Mouse (Mus musculus) thymus, postnatal 14 days (tissue): ENCODE results near the gene Pip4k2b.
A peak's percentile ranks its signal among the peaks of the same experiment; 100 is the strongest.
"Not testable (repeated sequence)": the region's sequence is repeated elsewhere in the genome, so short reads cannot be mapped to it uniquely, and the experiment has no call there.

Experiments used
- DNase-seq: peaks from one replicate; pipeline ENCODE4 v3.0.0; 2021

Gene Pip4k2b

DNA sequence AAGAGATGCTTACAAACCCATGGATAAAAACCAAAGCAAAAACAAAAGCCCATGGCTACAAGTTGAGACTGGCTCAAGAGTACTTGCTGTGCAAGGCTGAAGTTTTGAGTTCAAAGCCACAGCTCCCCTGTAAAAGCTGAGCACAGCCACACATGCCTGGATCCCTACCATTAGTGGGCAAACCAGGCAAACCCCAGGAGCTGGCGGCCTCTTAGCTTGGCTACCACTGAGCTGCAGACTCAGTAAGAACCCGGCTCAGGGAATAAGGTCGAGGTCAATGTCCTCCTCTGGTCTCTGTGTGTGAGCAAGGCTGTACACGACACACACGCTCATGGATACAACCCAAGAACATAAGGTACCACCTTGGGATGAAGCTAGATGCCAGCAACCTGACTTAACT lies 4.0 kb upstream of the Pip4k2b start:
- DNase-seq, result no peak

DNA sequence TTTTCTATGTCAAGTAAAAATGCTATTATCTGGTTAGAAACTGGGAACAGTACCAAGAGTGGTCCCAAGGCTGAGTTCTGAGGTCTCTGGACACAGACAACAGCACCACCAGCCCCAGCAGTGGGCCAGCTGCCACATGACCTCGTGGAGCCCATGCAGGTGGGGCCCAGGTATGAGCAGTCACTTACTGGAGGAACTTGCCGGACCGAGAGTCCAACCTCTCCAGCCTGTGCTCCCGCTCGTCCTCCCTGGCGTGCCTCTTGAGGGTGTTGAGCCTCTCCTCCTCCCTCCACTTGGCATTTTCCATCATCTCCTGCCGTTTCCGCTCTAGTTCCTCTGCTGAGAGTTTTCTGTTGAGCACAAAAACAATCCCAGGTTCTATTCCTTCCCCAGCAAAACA lies 3.3 kb upstream of the Pip4k2b start:
- DNase-seq, result no peak

DNA sequence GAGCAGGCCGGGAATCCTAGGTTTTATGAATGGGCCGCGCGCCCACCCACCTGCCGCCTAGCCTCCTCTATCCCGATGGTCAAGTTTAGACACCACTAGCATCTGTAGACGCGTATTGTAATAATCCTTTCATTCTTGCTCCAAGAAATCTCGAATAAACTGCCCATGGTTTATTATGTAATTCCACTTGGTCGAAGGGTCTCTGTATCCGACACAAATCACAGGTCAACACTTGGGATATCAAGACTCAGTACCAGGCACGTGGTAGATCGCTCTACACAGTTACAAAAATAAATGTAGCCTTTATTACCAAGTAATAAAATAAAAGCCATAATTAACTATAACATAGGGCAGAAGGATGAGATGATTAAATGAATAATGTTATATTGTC lies 822 bp upstream of the Pip4k2b start:
- DNase-seq, result no peak

DNA sequence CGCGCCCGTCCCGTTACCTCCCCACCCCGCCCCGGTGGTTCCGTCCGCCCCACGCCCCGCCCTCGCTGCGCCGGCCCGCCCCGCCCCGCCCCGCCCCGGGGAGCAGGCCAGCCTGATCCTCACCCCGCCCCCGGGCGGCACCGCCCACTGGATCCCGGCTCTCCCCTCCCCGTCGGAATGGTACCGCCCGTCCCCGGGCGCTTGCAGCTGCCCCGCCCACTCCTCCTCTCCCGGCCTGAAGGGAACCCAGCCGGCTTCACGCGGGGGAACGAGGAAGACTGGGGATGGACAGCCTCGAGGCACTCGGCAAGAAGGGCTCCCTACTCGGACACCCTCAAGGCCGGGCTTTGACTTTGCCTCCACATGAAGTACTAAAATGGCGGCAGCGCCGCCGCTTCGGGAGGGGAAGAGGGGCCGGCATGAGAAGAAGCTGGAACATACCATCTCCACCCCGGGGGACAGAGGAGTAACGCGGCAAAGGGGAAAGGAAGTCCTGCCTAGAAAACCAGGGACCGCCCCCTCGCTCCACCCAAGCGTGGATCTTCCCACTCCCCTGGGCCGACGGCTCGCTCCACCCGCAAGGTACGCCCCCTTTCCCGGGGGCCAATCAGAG lies 320 bp upstream of the Pip4k2b start:
- DNase-seq, result peak; percentile 99

DNA sequence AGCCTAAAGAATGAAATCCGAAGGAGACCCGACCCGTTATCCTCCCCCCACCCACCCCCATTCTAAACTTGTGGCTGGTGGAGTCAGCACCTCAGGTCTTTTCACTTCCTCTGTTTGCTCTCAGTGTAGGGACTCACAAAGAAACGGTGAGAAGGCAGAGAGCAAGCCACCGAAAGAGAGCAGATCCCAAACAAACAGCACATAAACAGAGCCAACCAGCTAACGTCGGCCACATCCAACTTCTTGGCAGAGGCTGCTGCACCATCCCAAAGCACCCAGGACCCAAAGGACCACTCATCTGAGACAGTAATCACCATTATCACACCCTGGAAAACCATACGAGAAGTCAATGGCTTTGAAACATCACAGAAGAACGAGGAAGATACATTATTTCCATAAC lies 1.1 kb downstream of the Pip4k2b start:
- DNase-seq, result peak; percentile 37

DNA sequence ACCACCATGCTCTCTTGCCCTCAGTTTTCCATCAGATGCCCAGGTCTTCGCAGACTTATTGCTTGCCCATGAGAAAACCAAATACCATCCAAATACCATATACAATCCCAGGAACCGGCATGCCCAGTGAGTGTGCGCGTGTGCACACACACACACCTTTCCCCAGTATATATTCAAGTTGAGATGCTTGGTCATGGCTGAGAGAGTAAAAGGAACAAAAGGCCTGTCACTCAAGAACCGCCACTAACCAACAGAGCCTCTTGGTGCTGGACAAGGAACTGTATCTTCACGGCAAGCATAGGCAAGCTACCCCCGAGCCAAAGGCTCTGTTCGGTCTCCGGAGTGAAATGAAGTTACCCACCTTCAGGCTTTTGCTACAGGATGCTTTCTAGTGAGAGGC lies 1.9 kb downstream of the Pip4k2b start:
- DNase-seq, result no peak

DNA sequence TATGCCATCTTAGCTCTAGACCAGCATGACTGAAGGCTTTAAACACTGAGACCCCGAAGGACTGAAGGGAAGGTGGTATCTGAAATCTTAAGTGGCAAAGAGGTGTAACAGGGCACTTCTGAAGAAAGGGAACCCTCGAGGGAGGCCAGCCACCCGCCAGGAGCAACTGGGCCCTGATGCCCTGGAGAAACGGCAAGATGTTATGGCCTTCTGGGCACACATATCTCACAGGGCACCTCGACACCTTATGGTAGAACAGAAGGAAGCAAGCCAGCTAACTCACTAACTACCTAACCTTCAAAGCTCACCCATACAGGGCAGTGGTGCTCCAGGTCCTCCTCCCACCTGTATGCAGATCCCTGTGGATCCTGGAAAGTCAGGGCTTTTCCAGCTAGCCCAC lies 2.3 kb downstream of the Pip4k2b start:
- no peak for DNase-seq

DNA sequence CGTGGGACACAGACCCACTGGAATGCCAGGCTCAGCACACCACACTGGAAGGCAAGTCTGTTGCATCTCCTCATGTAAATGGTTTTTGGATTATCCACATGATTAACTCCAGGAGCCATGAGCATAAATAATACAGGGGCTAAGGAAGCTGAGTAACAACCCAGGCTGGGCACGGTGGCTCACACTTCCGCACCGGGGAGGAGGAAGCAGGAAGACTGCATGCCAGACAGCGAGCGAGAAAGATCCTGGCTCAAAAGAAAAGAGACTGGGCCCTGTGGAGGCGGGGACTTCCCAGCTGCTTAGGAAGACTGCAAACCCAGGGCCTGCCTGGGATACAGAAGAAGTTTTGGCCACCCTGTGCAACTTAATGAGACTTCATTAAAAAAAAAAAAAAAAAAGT lies 4.3 kb downstream of the Pip4k2b start:
- DNase-seq, result peak; percentile 48

DNA sequence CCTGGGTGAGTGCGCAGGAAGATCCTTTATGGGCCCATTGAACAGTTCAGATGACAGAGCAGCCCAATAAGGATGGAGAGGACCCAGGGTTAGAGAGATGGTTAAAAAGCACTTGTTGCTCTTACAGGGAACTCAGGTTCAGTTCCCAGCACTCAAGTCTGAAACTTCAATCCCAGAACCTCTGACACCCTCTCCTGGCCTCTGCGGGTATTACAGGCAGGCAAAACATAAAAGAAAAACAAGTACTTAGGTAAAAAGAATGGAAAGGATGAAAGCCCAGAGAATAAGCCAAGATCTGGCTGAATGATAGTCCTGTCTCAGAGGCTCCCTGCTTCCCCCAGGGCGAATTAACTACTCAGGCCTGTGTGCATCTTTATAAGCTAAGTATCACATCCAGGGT lies 5.3 kb downstream of the Pip4k2b start:
- DNase-seq, result no peak

DNA sequence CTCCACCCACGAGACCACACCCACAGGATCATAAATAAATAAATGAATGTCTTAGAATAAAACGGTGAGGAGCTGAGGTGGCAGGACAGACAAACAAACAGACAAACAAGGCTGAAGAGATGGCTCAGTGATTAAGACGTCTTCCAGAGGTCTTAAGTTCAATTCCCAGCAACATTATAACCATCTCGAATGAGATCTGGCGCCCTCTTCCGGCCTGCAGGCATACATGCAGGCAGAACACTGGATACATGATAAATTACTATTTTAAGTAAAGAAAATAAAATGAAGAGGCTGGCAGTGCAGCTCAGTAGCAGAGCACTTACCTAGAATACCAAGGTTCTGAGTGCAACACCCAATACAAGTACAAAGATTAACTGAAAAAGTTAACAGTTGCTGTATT lies 5.8 kb downstream of the Pip4k2b start:
- peak; percentile 14 for DNase-seq

DNA sequence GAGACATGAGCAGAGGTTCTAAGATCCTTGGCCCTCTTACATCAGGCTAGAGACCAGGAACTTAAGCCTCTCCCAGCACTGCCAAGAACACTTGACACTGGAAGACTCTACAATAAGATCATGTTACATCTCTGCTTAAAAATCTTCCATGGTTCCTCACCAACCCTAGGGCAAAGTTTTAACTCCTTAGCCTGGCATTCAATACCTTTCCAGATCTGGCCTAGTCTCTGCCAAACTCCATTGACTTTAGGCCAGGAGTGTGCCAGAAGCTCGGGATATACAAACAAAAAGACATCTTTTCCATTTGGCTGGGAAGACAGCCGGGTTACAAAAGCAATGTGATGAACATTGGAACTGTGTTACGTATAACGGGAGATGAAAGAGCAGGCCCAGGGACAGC lies 6.9 kb downstream of the Pip4k2b start:
- no peak for DNase-seq

DNA sequence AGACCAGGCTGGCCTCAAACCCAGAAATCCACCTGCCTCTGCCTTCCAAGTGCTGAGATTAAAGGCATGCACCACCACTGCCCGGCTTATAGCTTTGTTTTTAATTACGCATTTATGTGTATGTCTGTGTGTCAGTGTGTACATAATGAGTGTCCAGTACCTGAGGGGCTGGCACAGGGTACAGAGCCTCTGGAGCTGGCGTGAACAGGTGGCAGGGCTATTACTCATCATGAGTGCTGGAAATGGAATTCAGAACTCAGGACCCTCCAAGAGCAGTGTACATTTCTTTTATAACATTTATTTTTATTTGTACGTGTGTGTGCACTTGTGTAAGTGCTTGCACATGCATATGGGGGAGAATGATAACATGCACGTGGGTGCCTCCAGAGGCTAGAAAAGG lies 7.9 kb downstream of the Pip4k2b start:
- no peak for DNase-seq

DNA sequence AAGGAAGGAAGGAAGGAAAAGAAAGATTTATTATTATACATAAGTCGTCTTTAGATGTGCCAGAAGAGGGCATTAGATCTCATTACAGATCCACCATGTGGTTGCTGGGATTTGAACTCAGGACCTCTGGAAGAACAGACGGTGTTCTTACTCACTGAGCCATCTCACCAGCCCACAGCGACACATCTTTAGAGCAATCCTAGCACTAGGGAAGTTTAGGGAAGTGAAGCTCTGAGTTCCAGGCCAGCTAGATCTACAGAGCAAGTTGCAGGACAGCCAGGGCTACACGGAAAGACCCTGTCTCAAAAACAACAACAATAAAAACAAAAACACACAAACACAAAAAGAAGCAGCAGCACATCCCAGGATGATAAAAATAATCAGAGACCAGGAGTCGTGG lies 9.7 kb downstream of the Pip4k2b start:
- DNase-seq, result not testable (repeated sequence)

DNA sequence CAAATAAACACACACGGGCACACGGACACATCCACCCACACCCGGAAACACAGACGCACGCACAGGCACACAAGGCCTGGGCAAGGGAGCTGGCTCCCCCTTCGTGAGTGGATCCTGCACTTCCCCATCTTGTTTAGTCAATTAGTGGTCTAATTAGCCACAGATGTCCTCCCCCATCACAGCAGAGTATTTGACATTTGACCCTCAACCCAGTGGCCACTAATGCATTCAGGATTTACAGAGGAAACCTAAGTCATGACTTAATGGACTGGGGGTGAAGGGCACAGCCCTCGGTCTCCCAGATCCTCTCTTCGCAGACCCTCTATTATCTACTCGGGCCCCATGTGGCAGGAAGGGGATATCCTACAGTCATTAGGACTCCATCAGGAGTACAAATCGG lies 10.8 kb downstream of the Pip4k2b start:
- no peak for DNase-seq

DNA sequence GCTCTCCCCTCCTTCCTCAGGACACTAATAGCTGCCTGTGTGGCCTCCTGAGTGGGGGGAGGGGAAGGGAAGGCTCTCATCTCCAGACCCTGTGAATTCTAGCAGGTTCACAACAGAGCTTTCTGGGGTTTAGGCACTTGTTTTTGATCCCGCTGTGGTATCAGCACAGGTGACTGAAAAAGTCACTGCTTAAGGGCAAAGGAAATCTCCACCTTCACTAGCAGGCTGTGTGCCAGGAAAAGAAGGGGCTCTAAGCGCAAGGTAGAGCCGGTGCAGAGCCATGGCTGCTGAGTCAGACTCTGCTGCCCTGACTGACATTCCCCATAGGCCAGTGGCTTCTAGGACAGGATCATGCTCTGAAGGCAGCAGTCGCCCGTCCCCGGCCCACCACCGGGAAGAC lies 15.8 kb downstream of the Pip4k2b start:
- peak; percentile 24 for DNase-seq

DNA sequence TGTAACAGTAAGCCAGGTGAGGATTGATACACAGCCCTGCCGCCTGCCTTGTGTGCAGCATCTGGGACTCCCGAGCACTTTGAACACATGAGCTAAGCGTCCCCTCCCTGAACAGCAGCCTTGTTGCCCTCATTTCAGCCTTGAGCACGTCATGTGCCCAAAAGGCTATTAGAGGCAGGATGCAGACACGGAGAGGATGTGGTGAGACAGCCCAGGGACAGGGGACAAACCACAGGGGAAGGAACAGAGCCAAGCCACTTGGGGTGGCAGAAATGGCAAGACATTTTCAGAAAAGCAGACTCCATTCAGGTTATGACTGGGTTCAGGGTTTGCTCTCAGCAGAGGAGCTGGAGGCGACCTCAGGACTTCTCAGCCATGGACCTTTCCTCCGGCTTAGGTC lies 16.2 kb downstream of the Pip4k2b start:
- DNase-seq, result peak; percentile 59

DNA sequence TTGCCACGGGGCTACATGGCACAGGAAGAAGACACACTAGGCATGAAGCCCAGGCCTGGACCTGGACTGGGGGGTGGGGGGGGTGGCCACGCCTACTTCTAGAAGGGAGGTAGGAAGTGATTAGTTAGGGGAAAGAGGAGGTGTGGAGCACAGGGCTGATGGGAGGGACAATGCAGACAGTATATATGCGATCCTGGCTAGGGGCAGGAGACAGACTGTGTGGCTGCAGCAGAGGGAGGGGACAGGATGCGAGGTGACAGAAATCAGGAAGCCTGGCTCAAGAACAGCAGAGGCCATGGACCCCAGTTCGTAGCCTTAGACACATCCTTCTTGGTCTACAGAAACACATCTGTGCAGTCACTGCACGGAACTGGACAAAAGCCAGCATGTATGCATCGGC lies 20.8 kb downstream of the Pip4k2b start:
- no peak for DNase-seq

DNA sequence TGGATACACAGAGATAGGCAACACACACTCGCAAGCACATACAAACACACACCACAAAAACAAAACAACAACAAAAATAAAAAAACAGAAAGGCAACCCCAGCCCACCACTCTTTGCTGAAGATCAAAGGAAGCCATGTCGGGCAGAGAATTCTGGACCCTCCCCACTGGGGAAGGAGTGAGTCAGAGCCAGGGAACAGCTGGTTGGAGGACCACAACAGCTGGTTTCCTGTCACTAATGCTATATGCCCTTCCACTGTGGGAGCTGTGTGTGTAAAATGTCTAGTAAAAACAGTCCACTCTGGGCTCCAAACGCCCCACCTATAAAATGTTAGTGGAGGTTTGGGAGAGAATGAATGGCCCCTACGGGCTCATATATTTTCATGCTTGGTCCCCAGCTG lies 23.2 kb downstream of the Pip4k2b start:
- DNase-seq, result no peak

DNA sequence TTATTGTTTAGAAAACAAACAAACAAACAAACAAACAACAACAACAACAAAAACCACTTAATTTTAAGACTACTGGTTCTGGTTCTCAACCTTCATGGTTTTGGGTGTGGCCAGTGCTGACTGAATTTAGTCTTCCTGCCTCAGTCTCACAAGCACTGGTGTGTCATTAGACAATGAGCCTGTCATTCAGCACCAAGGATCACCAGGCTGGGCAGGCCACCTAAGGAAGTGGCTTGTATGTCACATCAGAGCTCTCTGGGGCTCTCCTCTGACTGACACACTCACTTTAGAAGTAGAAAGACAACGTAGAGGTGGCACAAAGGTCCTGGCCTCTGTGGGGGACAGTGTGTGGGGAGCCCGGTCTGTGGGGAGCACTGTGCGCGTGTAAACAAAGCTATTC lies 25.5 kb downstream of the Pip4k2b start:
- no peak for DNase-seq

DNA sequence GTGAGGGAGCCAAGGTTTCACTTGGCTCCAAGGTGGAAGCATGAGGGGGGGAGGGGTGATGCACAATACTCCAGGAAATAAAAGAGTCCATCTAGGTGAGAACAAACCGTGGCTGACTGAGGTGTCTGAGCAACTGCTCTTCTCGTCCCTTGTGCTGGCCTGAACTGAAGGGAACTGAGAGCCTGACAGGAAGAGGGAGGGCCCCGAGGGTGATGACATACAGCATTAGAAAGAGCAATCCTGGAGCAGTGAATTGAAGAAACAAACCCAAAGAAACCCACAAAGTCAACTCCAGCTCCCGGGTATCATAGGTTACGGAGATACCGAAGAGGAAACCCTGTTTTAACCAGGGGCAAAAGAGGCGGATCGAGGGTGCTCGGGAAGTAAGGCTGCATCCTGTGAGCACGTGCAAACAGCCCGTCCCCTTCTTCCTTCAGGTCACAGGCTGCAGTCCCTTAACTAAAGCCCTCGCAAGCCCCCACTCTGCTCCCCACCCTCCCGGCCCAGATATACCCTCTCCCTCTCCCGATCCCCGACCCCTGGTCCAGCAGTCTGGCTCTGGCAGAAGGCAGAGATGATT lies 26.1 kb downstream of the Pip4k2b start:
- DNase-seq, result peak; percentile 31

DNA sequence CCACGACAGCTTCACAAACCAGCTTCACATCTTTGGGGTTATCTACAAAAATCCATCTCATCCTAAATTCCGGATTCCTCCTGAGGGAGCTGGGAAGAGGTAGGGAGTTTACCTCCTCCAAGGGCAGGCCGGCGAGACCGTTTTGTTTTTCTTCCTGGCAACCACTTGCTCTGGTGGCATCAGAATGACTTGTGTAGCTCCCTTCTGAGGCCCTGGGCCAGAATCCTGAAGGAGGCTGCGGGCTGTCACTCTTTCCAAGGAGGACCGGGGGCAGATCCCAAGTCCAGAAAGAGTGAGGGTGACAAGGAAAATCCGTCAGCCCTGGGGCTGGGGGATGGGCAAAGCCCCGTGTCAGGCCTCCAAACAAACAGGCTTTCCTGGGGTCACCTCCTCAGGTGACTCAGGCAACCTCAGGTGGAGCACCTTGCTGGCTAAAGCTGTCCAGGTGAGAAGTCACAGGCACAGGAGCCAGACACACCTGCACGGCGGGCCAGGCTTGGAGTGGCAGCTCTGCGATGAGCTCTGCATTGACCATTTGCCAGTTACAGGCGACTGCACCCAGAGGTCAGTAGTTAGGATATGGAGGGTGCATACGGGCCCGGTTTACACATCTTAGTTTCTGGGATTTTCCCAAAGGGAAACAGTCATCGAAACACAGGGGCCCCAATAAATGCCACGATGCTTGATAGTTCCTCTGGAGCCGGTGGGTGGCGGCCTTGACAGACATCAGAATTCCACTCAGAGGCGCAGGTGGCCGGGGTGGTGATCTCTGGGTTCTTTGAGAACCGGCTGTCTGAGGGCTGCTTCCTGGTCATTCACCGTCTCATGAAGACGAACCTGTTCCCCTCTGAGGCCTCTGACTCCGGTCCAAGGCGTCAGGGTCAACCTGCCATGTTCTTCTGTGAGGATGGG lies 26.9 kb downstream of the Pip4k2b start:
- DNase-seq, result no peak

DNA sequence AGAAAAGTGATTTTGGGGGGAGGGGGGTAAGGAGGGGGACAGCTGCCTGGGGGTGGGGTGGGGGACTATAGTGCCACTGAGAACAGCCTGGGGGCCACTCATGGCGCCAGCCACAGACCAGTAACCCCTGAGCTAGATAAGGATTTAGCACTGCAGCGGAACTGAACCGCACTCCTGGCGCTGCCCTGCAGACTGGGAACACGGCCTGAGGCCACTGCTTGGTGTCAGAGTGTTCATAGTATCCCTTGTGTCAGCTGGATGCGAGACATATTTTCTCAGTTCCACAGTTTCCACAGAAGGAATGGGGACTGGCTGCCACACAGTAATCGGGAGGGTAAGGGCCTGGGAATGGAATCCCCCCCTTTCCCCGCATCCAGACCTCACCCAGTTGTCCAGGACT lies 28.5 kb downstream of the Pip4k2b start:
- DNase-seq, result no peak

DNA sequence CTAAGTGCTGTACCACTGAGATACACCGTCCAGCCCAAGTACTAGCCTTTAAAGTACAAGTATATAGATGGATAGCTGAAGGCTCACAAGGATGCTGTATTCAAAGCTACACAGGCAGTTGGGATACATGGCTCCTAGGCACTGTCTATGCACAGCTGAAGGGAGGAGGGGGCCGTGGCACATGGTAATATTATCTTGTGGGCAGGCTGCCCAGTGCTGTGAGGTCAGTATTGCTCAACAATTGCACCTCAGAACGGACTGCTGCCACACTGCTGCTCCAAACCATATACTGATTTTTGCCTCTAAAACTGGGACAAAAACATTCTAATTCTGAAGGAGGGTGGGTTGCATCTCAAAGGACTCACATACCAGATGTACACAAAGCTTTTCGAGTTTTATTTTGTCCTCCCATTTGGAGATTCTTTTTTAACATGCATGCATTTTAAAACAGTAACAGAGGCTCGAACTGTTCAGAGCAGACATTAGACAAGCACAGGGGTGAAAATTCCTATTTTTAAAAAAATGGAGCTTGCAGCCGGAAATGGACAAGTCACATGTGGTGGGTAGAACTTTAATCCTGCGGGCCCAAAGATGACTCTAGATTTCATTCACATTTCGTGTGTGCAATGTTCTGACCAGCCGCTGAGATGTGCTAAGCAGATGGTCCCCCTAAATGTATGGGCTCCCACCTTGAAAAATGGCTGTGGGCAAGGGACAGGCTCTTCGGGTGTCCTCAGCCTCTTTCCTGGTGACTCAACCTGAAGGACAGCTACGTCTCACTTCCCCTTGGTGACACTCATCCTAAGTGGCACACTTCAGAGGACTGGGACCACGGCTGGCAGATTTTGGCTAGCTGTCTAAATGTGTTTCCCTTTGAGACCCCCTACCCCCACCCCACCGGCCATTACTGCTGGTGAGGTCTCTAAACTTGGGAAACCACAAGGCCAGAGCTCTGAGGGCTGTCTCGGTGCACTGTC lies 29.4 kb downstream of the Pip4k2b start:
- DNase-seq, result no peak
